Mouse (Mus musculus): ENCODE results near the gene Galnt17.

The Galnt17 gene

DNA sequence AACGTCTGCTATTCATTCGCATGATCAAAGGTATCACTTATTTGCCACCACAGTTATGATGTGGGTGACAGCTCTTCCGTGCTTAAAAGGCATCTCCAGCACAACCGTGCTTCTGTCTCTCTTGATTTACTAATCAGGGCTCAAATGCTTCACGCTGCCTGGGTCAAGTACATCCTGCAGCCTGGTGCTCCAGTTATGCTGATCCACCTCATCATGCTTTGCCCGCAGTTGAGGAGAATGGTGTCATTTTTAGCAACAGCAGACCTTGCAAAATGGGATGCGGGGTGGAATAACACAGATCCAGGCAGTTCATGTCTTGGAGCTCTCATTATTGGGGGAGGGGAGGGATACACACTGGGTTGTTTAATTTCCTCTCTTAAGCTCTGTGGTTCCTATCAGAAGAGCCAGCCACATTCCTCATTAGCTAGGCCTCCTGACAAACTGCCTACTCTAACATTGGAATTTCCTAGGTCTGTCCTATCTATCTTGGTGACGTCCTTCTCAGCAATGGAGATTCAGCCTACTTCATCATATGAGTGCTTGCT is 187.9 kb downstream of the Galnt17 start:
- DNase-seq: no peak

DNA sequence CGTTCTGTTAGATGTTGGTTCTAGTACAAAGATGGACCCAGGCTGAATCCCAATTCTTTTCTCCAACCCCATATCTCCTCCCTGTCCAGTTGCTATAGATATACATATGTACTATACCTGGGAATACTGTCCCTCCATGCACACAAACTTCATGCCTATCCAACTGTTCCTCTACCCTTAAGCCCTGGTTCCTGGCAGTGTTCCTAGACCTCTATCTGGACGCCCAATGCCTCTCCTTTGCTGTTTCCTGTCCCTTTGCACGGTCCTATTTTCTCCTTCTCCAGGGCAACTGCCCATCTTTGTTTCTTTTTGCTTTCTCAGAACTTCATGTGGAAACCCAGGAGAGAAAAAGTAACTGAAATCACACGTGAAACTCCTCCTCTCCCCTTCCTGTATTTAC is 188.4 kb downstream of the Galnt17 start:
- peak; percentile 29 to 33 for DNase-seq

DNA sequence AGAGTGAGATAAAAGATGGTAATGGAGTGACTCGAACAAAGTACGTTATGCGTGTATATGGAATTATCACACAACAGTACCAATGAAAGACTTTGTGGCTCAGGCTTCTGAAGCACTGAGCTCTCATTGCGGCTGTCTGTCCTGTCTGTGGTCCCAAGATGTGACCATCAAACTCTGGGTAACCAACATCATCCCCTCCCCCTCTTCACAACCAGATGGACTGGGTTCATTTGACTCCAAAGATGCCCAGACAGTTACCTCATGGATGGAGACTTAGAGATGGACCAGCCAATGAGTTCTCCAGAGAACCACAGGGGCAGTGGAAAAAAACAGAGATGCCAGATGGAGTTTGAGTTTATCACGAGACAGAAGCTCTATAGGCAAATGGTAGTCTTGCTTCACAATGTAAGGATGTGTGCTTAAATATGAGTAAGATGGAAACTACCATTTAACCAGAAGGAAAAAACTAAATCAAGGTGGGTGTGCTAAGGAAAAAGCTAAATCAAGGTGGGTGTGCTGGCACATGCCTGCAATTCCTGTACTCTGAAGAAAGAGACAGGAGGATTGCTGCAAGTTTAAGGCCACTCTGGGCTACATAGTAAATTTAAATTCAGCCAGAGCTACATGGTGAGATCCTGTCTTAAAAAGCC is 190.8 kb downstream of the Galnt17 start:
- peak; percentile 39 to 54 for DNase-seq

DNA sequence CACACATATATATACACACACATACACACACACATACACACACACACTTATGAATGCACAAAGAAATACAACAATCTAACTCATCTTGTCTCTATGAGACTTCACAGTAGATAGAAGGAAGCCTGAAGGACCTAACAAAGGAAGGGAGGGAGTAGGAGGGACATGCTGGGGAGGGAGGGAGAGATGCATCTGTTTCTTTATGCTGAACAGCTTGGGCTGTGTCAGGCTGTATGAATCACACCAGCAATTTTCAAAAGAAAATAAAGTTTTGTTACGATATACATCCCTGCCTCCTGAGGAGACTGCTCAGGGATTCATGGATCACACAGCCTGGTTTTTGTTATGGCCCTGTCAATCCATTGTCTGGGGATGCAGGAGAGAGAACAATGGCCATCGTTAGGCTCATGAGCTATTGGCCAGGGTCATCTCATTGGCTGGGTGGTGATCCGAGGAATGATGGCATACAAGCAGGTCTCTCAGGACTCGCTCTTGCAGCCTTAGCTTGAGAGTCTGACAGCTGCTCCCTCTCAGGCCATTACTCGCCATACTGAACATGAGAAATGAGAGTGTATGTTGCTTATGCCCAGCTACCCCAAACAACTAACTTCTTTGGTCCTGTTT is 194.3 kb downstream of the Galnt17 start:
- peak in 1 of 2 experiments; percentile 16 for DNase-seq

DNA sequence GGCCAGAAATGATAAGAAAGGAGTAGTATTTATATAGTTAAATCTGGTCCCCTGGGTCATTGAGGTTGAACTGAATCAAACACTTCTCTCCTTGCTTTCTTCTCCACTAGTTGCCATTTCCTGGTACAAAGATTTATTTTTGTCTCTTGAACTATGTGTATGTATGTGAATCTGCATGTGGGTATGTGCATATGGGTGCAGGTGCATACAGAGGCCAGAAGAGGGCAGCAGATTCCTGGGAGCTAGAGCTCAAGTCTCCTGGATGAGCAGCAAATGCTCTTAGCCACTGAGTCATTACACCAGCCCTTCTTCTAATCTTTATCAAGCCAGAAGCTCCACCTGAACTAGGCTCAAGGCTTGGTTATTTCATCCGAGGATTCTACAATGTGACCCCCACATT is 201.1 kb downstream of the Galnt17 start:
- DNase-seq: no peak

DNA sequence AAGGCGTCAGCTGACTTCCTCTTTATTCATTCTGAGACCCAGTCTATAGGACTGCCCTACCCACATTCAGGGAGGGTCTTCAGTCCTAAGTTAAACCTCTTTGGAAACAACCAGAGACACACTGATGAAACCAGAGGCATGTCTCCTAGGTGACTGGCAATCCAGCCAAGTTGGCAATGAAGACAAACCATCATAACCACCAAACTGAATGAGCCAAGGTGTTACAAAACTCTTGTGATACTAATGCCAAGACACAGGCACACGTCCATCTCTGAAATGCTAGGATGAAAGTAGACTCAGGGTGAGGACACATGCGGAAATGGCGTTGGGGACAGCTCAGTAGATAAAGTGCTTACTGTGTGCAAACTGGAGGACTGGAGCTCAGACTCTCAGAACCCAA is 211.5 kb downstream of the Galnt17 start:
- no peak for DNase-seq

DNA sequence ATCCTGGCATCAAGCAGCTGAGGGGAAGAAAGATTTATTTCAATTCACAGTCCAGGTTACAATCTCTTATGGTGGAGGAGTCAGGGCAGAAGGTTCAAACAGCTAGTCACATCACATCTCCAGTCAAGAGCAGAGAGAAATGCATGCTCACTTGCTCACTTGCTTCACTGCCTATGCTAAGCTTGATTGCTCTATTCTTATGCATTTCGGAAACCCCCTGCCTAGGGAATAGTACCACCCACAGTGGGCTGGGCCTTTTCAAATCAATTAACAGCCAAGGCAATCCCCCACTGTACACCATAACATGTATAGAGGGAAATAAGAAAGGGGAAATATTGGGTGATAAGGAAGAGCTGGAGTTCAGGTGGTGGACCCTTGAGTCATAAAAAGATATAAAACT is 212.7 kb downstream of the Galnt17 start:
- DNase-seq: no peak

DNA sequence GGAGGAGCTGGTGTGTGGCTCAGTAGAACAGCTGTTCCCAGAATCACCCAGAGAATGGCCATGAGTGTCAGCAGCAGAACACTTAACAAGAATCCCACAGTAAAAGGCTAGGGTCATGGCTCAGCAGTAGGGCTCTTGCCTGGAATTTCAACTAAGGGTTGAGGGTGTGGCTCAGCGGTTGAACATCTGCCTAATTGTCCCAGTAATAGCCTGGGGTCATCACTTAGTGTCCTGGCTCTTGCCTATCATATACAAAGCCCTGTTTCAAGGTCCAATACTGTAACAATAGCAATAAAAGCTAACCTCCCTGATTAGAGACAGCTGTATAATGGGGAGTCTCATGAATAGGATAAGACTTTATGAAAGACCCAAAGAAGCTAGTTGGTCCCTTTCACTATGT is 213.5 kb downstream of the Galnt17 start:
- DNase-seq: no peak

DNA sequence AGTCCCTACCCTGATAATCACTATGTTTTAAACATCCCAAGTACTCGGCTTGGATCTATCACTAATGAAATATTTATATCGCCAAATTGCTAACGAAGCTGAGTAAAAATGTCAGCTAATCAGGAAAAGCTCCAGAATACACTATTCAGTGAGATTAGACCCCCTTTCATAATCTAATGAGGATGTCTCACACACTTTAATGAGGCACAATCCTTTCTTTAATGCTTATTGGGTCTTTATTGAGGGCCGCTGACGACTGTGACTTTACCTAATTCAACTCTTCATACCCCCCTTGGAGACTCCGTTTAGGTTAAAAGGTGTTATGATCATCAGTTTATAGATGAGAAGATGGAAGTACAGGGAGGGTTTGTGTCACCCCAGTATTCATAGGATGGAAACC is 214.2 kb downstream of the Galnt17 start:
- no peak for DNase-seq

DNA sequence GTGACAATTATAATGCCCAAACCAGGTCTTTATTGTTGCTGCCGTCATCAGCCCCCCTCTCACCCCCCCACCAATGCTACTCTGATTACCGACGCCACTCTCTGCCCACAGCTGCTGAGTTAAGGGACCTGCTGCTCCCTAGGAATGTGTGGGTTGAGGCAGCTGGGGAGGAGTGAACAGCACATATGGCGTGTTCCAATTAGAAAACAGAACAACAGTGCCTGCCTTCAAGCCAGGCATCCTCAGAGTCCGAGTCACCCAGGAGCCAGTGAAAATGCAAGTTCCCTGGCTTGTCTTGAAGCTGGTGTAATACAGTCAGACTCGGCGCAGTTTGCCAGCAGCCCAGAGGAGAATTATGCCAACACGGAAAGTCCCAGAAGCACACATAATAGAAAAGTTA is 218.4 kb downstream of the Galnt17 start:
- DNase-seq: no peak

DNA sequence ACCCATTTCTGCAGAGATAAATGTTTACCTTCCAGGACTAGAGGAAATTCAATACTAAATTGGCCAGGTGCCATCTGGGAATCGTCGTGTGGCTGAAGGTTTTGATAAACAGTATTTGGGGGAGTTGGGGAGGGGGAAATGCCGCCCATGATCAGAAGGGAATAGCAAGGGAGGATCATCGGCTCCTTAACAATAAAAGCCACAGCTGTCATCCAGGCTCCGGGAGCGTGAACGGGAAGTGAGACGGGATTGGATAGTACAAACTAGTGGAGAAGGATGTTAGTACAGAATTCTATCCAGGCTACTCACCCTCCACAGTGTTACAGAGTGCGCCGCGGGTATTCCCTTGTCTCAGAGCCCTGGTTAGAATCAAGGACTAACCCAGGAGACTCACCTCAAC is 219.4 kb downstream of the Galnt17 start:
- DNase-seq: no peak

DNA sequence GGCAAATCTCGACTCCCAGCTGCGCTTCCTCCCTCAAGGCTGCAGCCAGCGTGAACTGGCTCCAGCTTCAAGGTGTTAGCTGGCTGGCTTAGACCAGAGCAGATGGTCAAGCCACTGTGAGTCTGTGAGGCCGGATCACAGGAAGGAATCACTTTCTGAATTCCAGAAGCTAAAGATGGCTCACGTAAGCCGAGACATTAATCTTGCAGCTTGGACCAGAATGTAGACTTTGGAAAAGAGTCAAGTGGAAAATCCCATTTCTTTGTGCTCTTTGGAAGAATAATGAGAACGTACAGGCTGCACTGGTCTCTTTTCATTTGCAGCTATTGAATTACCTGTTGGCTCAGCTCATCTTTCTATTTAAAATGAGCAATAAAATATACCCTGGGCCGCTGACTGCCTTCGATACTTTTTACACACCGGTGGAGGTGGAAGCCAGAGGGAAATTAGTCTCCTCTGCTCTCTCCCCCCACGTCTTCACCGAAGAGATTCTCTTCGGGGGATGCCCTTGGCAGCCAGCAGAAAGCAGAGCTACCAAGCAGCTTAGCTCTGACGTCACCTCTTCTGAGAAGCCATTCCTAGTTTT is 225.1 kb downstream of the Galnt17 start:
- peak; percentile 85 to 89 for DNase-seq

DNA sequence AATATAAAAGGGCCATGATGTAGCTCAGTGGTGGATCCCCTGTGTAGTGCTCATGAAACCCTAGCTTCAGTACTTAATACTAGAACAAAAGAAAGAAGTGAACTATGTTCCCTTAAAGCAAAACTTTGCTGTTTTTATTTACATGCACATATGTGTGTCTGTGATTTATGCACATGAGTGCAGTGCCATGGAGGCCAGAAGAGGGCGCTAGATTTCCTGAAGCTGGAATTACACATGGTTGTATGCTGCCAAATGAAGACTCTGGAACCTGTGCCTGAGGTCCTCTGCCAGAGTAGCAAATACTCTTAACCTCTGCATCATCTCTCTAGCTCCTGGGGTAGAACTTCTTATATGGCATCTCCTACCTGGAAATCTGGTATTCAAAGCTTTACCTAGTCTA is 230.6 kb downstream of the Galnt17 start:
- peak; percentile 12 to 25 for DNase-seq

DNA sequence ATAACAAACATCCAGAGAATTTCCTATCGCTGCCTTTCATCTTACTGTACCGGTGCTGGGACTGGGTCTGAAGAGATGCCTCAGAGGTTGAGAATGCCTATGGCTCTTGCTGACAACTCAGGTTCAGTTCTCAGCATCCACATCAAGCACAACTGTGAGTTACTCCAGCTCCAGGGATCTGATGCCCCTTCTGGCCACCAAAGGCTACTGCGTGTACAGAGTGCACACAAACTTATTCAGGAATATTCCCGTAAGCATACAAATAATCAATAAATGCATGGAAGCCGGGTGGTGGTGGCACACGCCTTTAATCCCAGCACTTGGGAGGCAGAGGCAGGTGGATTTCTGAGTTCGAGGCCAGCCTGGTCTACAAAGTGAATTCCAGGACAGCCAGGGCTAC is 232.5 kb downstream of the Galnt17 start:
- no peak for DNase-seq

DNA sequence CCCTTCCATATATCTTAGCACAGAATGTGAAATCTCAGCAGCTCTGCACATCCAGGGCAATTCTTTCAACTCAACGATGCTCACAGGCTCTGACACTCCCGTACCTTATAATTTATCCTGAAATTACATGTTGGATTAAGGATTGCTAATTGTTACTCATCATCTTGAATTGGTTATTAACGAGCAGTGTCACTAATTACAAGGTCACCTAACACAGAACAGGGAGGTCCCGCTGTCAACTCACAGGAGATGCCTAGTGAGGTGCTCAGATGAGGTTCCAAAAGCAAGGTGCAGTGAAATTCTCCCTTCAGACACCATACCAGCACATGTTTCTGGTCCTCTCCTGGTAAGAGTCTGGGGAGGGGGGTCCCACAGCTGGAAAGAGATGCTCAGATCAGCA is 234.0 kb downstream of the Galnt17 start:
- DNase-seq: no peak

DNA sequence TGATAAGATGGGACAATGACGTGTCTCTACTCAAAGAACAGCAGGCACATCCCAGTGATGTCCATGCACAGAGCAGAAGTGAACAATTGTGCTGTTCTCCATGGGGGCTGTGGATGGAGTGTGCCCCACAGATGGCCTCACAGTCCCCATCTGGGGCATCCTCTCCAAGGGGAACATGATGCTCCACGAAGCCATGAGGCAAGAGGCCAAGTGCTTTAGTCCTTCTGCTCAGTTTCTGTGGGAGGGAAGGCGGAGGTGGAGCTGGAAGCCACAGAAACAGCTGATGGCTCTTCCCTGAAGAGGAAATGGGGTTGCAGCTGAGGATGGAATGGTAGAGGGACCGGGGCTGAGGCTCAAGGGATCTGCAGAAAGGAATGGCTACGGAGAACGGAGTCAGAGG is 243.1 kb downstream of the Galnt17 start:
- peak; percentile 86 to 88 for DNase-seq

DNA sequence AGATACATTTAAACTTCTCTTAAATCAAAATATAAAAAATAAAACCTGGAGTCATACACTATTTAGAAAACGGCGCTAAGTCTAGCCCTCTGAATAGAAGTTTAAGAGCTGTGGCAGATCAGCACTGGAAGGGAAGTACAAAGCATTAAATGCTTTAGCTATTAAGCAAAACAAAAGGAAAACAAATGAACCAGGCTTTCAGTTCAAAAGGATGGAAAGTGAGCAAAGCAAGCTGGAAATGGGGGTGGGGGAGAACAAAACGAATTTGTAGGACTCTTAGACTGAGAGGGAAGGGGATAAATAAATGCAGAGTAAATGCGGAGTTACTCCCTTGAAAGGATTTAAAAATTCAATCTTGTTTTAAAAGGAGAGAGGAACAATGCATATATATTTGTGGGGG is 259.8 kb downstream of the Galnt17 start:
- no peak for DNase-seq

DNA sequence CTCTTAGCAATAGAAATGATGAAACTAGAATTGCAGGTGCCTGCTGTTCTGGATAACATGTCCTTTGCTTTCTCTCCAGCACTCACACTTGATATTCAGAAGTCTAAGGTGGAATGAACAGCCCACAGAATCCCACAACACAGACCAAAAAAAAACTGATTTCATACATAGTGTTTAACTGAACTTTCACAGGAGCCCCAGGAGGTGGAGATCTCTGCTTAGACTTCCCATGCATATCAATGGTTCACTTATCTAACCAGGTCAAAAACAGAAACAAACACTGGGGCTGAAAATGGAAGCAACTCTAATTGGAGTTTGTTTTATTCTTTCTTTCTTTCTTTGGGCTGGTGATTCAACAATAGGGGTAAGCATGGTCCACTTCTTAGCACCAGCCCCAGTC is 265.2 kb downstream of the Galnt17 start:
- DNase-seq: no peak

DNA sequence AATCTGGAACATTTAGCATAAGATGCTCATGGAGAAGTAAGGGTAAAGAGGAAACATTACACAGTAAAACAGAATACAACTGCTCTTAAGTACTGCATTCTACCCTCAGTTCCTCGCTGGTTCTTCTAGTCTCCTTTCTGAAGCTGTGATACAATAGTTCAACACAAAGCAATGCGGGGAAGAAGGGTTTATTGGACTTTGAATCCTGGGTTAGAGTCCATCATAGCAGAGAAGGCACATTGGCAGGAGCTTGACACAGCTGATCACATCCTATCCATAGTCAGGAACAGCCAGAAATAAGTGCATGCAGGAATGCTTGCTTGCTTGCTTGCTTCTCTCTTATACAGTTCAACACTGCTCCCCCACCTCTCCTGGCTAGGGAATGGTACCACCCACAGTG is 267.9 kb downstream of the Galnt17 start:
- DNase-seq: no peak

DNA sequence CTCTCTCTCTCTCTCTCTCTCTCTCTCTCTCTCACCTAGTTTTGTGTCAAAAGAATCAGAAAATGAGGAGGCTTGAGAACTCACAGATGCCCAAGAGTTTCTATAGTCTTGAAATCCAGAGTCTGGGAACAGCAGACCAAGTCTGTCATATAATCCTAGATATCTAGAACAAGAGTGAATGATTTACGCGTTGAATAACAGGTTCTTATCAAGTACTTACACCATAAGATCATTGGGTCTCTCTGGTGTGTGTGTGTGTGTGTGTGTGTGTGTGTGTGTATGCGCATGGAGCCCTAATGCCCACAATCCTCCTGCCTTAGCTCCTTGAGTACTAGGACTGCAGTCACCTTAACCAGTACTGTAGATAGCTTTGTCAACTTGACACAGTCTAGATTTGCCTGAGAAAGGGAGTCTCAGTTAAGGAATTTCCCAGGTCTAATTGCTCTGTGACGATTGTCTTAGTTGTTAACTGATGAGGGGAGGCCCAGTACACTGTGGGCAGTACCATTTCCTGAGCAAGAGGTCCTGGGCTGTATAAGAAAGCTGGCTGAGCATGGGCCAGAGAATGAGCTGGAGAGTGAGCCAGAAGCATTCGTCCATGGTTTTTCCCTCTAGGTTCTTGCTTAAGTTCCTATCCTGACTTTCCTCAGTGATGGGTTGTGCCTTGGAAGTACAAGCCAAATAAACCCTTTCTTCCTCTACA is 268.5 kb downstream of the Galnt17 start:
- no peak for DNase-seq

DNA sequence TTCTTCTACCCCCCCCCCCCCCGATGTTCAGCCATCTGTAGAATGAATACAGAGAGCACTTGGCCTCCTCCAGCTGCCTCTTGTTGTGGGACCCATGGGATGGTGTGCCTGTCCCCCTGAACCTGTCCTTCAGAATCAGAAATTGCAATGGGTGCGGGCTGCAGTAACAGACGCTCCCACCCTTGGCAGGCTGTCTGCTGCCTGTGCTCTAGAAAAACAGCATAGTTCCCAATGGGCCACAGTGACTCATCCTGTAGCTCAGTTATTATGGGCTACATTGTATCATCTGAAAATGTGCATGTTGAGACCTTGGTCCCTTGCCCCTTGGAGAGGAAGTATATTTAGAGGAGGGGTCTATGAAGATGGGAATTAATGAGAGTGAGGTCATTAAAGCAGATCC is 283.8 kb downstream of the Galnt17 start:
- no peak for DNase-seq

DNA sequence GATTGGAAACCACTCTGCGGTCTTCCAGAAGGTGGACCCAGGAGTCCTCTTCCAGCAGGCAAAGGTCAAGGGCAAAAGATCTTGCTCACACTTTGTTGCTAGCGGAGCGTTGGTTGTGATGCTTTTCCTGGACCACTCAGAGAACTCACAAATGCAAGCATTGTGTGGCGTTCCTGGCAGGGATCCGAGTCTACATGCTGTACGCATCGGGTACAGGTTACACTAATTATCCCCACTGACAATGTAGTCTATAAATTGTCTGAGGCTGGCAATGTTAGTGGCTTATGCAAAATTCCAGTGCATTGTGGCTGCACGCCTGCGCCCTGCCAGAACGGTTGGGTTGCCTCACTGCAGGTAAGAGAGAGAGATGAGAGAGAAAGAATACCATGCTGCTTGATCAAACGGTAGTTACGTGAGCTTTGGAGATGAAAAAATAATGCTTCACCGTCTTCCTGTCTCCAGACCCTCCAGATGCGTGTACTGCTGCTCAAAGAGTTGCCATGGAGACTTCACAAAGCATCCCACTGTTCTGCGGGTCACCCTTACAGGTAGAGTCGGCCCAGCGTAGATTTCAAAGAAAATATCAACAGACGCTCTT is 285.8 kb downstream of the Galnt17 start:
- DNase-seq: peak; percentile 15 to 18

DNA sequence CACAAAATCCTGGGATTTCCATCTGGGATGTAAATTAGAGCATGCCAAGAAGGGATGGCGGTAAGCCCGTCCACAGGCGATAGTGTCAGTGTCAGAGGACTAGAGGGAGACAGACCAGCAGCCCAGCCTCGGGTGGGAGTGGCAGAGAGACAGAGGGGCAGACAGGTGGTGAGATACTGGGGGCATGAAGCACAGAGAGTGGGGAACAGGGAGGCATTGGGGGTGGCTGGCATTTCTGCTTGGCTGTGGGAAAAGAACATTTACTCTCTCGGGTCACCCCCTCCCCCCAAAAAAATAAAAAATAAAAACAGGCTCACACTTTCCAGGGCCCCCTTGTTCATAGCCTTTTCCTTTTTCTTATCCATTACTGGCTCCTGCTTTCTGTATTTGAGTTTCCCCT is 287.4 kb downstream of the Galnt17 start:
- peak; percentile 49 to 50 for DNase-seq
